Mouse (Mus musculus): ENCODE measurements at regions not wholly inside any gene's neighbourhood (a gene's known extent, or its start where the extent isn't known, plus 50 kb on each side); places are given as distances from the start of the nearest gene placed in this dataset.

- Histone ChIP-seq H3K9me3 (no peaks in the 10 kb centered on the region), H3K27ac (replicated peaks) (no peak overlapping the region), H3K36me3 (no peaks in the 10 kb centered on the region), H3K27me3 (no peaks in the 10 kb centered on the region), H3K9ac (no peak overlapping the region), H3K4me2 (no peak overlapping the region), H3K4me1 (replicated peaks) (no peaks in the 10 kb centered on the region), H3K4me3 (no peak overlapping the region)
- no peak for ATAC-seq (ENCODE audit: low FRiP score, low read depth)
- WGBS, result 86% methylated on average over 3 of the region's 3 CpGs
Observed at GRCm38 (mm10) chr17:44370966-44371465, 182.6 kb downstream of the Clic5 start.

- H3K9me3 ChIP-seq, result no peaks in the 10 kb centered on the region
Observed at GRCm38 (mm10) chr17:44371620-44372019, 183.2 kb downstream of the Clic5 start.

GRCm38 (mm10) chr17:44373744-44374456 is 185.5 kb downstream of the Clic5 start:
- ATAC-seq (ENCODE audit: low FRiP score, low read depth), result no peak
- Histone ChIP-seq H3K4me2 (no peak overlapping the region), H3K9ac (no peak overlapping the region), H3K27me3 (no peaks in the 10 kb centered on the region), H3K4me1 (replicated peaks) (no peaks in the 10 kb centered on the region), H3K27ac (replicated peaks) (no peak overlapping the region), H3K36me3 (no peaks in the 10 kb centered on the region), H3K4me3 (no peak overlapping the region), H3K9me3 (no peaks in the 10 kb centered on the region)
- WGBS, result 90% methylated on average over 8 of the region's 8 CpGs

More at GRCm38 (mm10) chr17:44371620-44372019, 183.2 kb downstream of the Clic5 start:
- Histone ChIP-seq H3K9ac (no peak overlapping the region), H3K4me3 (no peak overlapping the region), H3K36me3 (no peaks in the 10 kb centered on the region), H3K27ac (replicated peaks) (no peak overlapping the region), H3K27me3 (no peaks in the 10 kb centered on the region), H3K4me2 (no peak overlapping the region), H3K4me1 (replicated peaks) (no peaks in the 10 kb centered on the region)
- 60% methylated on average over 3 of the region's 3 CpGs for WGBS
- no peak for ATAC-seq (ENCODE audit: low FRiP score, low read depth)

- ATAC-seq (ENCODE audit: low FRiP score, low read depth), result no peak
- H3K36me3 ChIP-seq, result no peaks in the 10 kb centered on the region
- no peaks in the 10 kb centered on the region for H3K27me3 ChIP-seq
- no peak overlapping the region for H3K4me2 ChIP-seq
- no peak overlapping the region for H3K9ac ChIP-seq
- WGBS, result 82% methylated on average over 7 of the region's 7 CpGs
- no peak overlapping the region for H3K27ac ChIP-seq (replicated peaks)
- H3K9me3 ChIP-seq, result no peaks in the 10 kb centered on the region
- H3K4me1 ChIP-seq (replicated peaks), result no peaks in the 10 kb centered on the region
- H3K4me3 ChIP-seq, result no peak overlapping the region
Observed at GRCm38 (mm10) chr17:44378391-44378790, 190.0 kb downstream of the Clic5 start.

- WGBS, result 93% methylated on average over 2 of the region's 2 CpGs
- 0 out of 2 replicates have a peak, but pooled peaks cover 2% of the 10 kb centered on the region for H3K27me3 ChIP-seq
- no peak overlapping the region for H3K27ac ChIP-seq (replicated peaks)
- no peaks in the 10 kb centered on the region for H3K9me3 ChIP-seq
- H3K4me1 ChIP-seq (replicated peaks), result no peaks in the 10 kb centered on the region
- no peak overlapping the region for H3K4me3 ChIP-seq
- no peaks in the 10 kb centered on the region for H3K36me3 ChIP-seq
- no peak for ATAC-seq (ENCODE audit: low FRiP score, low read depth)
- no peak overlapping the region for H3K4me2 ChIP-seq
- no peak overlapping the region for H3K9ac ChIP-seq
Observed at GRCm38 (mm10) chr17:44388916-44389315, 200.5 kb downstream of the Clic5 start.

- no peak overlapping the region for H3K27ac ChIP-seq (replicated peaks)
- H3K36me3 ChIP-seq, result no peaks in the 10 kb centered on the region
- no peak overlapping the region for H3K4me2 ChIP-seq
- ATAC-seq (ENCODE audit: low FRiP score, low read depth), result peak; percentile 83
- 17% methylated on average over 5 of the region's 5 CpGs for WGBS
- no peak overlapping the region for H3K4me3 ChIP-seq
- H3K9me3 ChIP-seq, result no peaks in the 10 kb centered on the region
- peaks cover 9% of the 10 kb centered on the region for H3K4me1 ChIP-seq (replicated peaks)
- H3K9ac ChIP-seq, result no peak overlapping the region
- peaks cover 18% of the 10 kb centered on the region; the same call in 1 of the 2 replicates for H3K27me3 ChIP-seq
Observed at GRCm38 (mm10) chr17:44397829-44398228, 209.4 kb downstream of the Clic5 start.

- Histone ChIP-seq H3K27me3 (peaks cover 18% of the 10 kb centered on the region; the same call in 1 of the 2 replicates), H3K4me1 (replicated peaks) (peaks cover 9% of the 10 kb centered on the region), H3K9ac (no peak overlapping the region), H3K4me2 (no peak overlapping the region), H3K9me3 (no peaks in the 10 kb centered on the region), H3K4me3 (no peak overlapping the region), H3K27ac (replicated peaks) (no peak overlapping the region), H3K36me3 (no peaks in the 10 kb centered on the region)
- ATAC-seq (ENCODE audit: low FRiP score, low read depth), result peak; percentile 30; the same call in 1 of the 2 replicates
- 37% methylated on average over 5 of the region's 5 CpGs for WGBS
Observed at GRCm38 (mm10) chr17:44398231-44398630, 209.8 kb downstream of the Clic5 start.

GRCm38 (mm10) chr17:44404923-44405322 is 216.5 kb downstream of the Clic5 start:
- no peaks in the 10 kb centered on the region for H3K9me3 ChIP-seq
- no peaks in the 10 kb centered on the region for H3K36me3 ChIP-seq
- H3K9ac ChIP-seq, result no peak overlapping the region
- WGBS, result 78% methylated on average over 6 of the region's 6 CpGs
- ATAC-seq (ENCODE audit: low FRiP score, low read depth), result no peak
- no peaks in the 10 kb centered on the region for H3K4me1 ChIP-seq (replicated peaks)
- no peak overlapping the region for H3K4me3 ChIP-seq
- no peak overlapping the region for H3K27ac ChIP-seq (replicated peaks)
- peaks cover 10% of the 10 kb centered on the region; the same call in 1 of the 2 replicates for H3K27me3 ChIP-seq
- no peak overlapping the region for H3K4me2 ChIP-seq

- Histone ChIP-seq H3K4me2 (no peak overlapping the region), H3K27ac (replicated peaks) (no peak overlapping the region), H3K36me3 (no peaks in the 10 kb centered on the region), H3K4me1 (replicated peaks) (no peaks in the 10 kb centered on the region), H3K27me3 (no peaks in the 10 kb centered on the region), H3K9me3 (0 out of 2 replicates have a peak, but pooled peaks cover under 1% of the 10 kb centered on the region), H3K9ac (no peak overlapping the region), H3K4me3 (no peak overlapping the region)
- WGBS, result 86% methylated on average over 2 of the region's 2 CpGs
- no peak for ATAC-seq (ENCODE audit: low FRiP score, low read depth)
Observed at GRCm38 (mm10) chr17:44410961-44411360, 222.6 kb downstream of the Clic5 start.

GRCm38 (mm10) chr17:44418676-44419404 is 230.5 kb downstream of the Clic5 start:
- no peak overlapping the region for H3K4me2 ChIP-seq
- H3K9ac ChIP-seq, result no peak overlapping the region
- H3K9me3 ChIP-seq, result 0 out of 2 replicates have a peak, but pooled peaks cover 4% of the 10 kb centered on the region
- H3K4me1 ChIP-seq (replicated peaks), result no peaks in the 10 kb centered on the region
- no peak for ATAC-seq (ENCODE audit: low FRiP score, low read depth)
- H3K27me3 ChIP-seq, result no peaks in the 10 kb centered on the region
- 74% methylated on average over 11 of the region's 11 CpGs for WGBS
- no peak overlapping the region for H3K27ac ChIP-seq (replicated peaks)
- no peak overlapping the region for H3K4me3 ChIP-seq
- no peaks in the 10 kb centered on the region for H3K36me3 ChIP-seq

GRCm38 (mm10) chr17:44419405-44419729 is 231.0 kb downstream of the Clic5 start:
- Histone ChIP-seq H3K27me3 (no peaks in the 10 kb centered on the region), H3K9me3 (0 out of 2 replicates have a peak, but pooled peaks cover 4% of the 10 kb centered on the region), H3K9ac (no peak overlapping the region), H3K4me2 (no peak overlapping the region), H3K4me3 (no peak overlapping the region), H3K4me1 (replicated peaks) (no peaks in the 10 kb centered on the region), H3K27ac (replicated peaks) (no peak overlapping the region), H3K36me3 (no peaks in the 10 kb centered on the region)
- no peak for ATAC-seq (ENCODE audit: low FRiP score, low read depth)
- WGBS, result 91% methylated on average over 7 of the region's 7 CpGs
